Mouse (Mus musculus): ENCODE measurements around the gene Vgll4.

DNA sequence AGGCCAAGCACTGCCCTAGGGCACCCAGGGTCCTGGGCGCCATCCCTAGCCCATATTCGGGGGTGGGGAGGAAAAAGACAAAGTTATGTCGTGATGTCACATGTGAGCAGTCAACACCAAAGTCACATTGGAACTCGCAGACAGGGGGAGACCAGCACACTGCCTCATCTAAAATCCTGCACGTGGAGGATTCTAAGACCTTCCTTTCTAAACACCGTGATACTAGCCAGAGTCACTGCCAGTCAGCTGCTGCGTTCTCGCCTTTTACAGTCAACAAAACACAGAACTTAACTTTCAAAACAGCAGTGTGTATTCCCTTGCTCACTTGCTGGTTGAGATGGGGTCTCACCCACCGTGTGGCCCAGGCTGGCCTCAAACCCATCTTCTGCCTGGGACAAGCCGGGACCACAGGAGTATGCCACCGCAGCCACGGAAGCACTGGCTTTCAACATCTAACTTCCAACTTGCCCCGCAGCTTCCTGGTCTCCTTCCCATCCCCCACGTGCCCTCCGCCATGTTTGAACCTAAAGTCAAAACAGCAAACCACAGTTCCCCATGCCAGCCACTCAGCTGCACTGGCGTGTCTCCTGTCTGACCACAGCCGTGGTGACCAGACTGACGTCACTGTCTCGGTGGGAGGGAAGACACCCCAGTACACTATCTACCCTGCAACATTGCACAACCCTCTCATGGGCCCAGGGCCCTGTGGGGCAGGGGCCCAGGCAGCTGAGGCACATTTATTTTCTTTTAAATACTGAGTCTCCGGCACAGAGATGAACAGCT, 76.2 kb downstream of the Vgll4 start:
- no peak for TF ChIP-seq TAL1 (IDR thresholded peaks at IDR 0.05; ENCODE audit: low read length)
- no peak for TF ChIP-seq GATA1 (IDR thresholded peaks at IDR 0.05; ENCODE audit: low read length)

Measured in erythroblast, embryonic 14.5 days (primary cell).